Mouse (Mus musculus) E14TG2a.4 (cell line): ENCODE measurements at regions not wholly inside any gene's neighbourhood (a gene's known extent, or its start where the extent isn't known, plus 50 kb on each side); places are given as distances from the start of the nearest gene placed in this dataset.

Source experiments
- CTCF ChIP-seq: conservative IDR thresholded peaks from 2 replicates; pipeline ENCODE4 v1.5.1; 2014; ENCODE audit warnings: low read length
- POU5F1 ChIP-seq: IDR thresholded peaks from 2 replicates; pipeline ENCODE4 v1.6.1; 2014; ENCODE audit warnings: low read length, borderline replicate concordance

DNA sequence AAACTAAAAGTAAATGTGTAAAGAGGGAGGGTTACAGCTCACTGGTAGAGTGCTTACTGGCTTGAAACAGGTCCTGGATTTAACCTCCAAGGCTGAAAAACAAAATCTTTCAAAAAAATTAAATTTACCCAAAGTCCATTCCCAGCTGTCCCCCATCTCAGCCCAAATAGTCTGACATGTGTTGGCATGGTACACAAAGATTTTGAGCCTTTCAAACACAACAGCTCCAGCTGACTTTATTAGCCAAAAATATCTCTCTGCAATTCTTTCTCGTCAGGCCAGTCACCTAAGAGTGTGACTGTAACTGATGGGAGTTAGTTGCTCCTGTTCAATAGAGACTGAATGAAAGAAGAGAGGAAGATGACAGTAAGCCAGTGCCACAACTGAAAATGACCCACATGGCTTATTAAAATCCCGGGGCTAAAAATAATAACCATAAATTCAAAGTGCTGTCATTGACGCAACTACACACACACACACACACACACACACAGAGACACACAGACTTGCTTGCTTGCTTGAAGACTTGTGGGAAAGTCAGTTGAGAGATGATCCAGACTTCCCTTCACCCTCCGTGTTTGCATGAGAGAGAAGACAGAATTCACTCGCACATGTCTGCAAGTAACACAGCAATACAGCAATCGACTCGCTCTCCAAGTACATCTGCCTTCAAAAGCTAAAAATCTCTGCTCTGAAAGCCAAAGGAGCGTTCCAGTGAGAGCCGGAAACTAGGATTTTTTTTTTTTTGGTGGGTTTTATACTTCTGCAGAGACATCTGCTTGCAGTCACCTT is 214.1 kb upstream of the Rnd3 start:
- TF ChIP-seq CTCF (no peak), POU5F1 (no peak)
